Mouse (Mus musculus): Measurements from ENCODE around the gene Rccd1.

The Rccd1 gene

GRCm38 (mm10) chr7:80324043-80324815 lies at the start of gene Rccd1:
Gene Rccd1 (minus strand): TSS chr7:80324454.
- DNase-seq (ENCODE audit: low spot score) = peak; percentile 93

- DNase-seq (ENCODE audit: low spot score) = no peak
Observed at GRCm38 (mm10) chr7:80373850-80374249, 49.6 kb upstream of the Rccd1 start.

DNA sequence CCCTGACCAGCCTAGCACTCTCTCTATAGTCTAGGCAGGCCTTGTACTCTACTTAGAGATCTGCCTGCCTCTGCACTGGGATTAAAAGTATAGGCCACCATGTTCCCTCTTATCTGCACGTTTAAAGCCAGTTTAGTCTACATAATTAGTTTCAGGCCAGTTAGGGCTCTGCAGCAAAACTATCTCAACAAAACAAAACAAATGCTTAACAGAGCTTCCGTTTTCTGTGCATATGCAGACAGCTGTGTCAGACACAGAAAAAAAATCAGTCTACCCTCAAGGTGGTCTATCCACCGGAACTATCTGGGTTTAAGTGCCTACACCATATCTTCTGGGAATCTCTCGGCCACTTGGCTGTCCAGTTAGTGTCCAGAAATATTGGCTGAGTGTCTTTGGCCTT lies 49.1 kb upstream of the Rccd1 start:
- no peak for DNase-seq (ENCODE audit: low spot score)

DNA sequence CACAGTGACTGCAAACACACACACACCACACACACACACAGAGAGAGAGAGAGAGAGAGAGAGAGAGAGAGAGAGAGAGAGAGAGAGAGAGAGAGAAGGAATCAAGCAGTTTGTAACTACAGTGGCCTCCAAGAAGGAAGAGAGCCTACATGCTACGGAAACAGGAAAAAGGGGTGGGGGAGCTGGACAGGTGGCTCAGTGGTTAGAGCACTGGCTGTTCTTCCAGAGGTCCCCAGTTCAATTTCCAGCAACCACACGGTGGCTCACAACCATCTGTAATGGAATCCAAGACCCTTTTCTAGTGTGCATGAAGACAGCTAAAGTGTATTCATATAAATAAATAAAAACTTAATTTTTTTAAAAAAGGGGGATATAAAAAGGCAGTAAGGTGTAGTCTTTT lies 48.4 kb upstream of the Rccd1 start:
- no peak for DNase-seq (ENCODE audit: low spot score)

DNA sequence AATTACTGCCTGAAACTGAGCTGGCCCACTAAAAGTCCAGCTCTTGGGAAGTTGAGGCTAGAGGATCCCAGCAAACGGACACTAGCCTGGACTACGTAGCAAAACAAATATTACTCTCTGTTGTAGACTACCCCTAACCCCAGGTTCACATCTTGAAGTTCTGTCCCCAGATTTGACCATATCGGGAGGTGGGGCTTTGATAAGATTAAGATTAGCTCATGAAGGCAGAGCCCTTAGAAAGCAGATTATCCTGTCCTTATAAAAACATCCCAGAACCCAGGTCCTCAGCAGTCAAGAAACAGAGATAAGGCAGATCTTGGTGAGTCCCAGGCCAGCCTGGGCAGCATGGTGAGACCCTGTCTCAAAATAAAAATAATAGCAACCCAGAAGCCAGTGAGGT lies 47.9 kb upstream of the Rccd1 start:
- no peak for DNase-seq (ENCODE audit: low spot score)

DNA sequence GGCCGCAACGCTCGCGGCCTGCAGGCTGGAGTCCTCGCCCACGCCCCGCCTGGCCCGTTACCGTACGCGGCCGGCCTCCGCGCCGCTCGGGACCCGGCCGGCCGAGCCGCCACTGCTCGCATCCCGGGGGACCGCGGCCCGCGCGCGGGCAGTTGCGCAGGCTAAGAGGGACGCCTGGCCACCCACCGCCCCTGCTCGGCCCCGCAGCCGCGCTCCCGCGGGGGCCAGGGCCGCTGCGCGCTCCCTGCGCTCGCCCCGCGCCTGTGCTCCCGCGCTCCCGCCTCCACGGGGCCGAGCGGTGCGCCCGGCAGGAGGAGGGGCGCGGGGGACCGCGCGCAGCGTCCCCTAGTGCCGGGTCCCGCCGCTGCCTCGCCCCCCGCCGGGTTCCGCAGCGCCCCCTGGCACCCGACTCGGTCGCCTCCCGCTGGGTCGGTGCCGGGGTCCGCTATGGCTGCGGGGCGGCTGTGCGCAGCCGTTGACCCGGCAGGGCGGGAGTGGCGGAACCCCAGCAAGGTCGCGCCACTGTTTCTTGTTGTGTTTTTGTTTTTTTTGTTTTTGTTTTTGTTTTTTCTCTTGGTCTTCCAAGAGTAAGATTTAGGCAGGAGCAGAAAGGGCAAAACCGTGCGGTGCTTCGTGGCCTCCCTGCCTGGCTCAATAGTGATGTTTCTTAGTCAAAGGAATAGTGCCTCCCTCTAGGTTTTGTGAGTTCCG lies 46.9 kb upstream of the Rccd1 start, which contains the start of gene Man2a2:
Gene Man2a2 (minus strand): TSS at position 335 of the 711 bp plus-strand sequence.
- peak; percentile 76 for DNase-seq (ENCODE audit: low spot score)

- peak; percentile 87 for DNase-seq (ENCODE audit: low spot score)
Observed at GRCm38 (mm10) chr7:80370649-80371040, 46.4 kb upstream of the Rccd1 start.

GRCm38 (mm10) chr7:80369967-80370431 lies 45.7 kb upstream of the Rccd1 start:
- DNase-seq (ENCODE audit: low spot score) = no peak

DNA sequence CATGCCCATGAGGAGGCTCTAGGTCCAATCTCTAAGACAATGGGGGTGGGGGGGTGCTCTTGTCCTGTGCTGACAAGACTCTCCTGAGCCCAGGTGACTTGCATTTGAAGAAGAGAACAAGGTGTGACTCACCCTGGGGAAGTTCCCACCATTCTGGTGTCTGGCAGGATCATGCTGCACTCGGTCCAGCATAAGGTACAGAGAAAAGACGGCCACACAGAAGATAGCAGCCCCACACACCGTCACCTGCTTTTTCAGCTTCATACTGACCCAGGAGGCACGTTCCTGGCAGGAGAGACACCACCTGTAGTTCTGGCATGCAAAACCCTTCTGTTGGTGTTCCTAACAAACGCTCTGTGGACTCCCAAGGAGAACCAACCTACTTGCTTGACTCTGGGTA lies 45.2 kb upstream of the Rccd1 start:
- DNase-seq (ENCODE audit: low spot score) = no peak

DNA sequence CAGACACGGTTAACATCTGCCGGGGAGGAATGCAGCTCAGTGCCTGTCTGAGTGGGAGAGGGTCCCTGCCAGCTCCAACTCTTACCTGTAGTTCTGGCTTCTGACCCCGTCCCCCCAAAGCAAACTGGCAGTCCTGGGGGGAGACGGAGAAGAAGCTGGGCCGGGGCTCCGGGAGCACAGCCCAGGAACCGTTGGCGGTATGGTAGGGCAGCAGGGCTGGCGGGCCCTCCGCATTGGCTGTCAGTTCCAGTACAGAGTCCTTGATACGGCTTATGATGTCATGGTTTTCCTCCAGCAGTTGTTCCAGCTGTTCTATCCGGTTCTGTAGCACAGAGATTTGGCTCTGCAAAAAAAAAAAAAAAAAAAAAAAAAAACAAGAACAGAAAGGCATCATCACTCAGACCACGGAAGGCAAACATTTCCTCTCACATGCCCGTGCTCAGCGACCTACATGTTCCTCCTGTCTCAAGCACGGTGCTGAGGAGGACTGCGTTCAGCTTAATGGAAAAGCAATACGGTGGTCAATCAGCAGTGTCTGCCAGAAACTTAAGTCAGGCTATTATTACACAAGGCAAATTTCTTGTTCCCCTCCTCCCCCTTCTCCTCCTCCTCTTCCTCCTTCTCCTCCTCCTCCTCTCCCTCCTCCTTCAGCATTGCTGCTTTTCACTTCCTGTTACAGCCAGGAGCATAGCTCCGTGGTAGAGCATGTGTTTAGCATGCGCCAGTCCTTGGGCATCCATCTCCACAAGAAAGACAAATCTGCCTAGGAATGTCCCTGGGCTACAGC lies 44.6 kb upstream of the Rccd1 start:
- DNase-seq (ENCODE audit: low spot score) = no peak

- no peak for DNase-seq (ENCODE audit: low spot score)
Observed at GRCm38 (mm10) chr7:80368009-80368408, 43.8 kb upstream of the Rccd1 start.

DNA sequence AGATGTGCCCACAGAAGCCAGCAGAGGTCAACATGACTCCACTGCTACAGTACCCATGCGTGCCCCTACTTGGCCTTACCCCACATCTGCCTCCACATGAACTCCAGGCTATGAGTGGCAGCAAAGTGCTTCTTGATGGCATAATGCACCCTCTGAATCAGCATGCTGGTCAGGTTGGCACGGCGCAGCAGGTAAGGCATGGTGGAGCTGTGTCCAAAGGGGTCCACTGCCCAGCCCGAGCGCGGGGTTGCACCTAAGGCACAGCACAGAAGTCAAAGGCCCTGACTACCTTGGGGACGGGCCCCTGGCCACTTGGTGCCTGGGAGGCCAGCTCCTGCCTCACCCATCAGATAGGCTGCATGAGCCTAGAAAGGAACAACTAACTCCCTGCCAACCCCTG lies 43.0 kb upstream of the Rccd1 start:
- DNase-seq (ENCODE audit: low spot score) = no peak

- no peak for DNase-seq (ENCODE audit: low spot score)
Observed at GRCm38 (mm10) chr7:80365759-80366158, 41.5 kb upstream of the Rccd1 start.

- no peak for DNase-seq (ENCODE audit: low spot score)
Observed at GRCm38 (mm10) chr7:80360435-80360834, 36.2 kb upstream of the Rccd1 start.

DNA sequence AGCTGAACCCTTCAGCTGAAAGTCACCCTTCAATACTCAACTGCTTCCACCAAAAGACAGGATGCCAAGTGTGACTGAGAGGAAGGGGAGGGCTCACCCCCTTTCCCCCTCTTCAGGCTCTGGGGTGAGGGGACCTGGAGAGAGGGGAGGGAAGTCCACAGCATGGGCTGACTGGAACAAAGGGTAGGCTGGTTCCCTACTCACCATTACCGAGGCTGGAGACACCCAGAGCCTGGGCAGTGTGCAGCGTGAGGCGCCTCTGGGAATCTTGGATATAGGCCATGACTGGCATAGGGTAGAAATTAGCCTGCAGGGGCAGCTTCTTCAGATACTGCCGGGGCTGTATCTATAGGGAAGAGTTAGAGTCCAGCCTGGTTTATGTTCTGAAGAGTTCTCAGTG lies 33.8 kb upstream of the Rccd1 start:
- no peak for DNase-seq (ENCODE audit: low spot score)

GRCm38 (mm10) chr7:80357156-80357555 lies 32.9 kb upstream of the Rccd1 start:
- peak; percentile 82 for DNase-seq (ENCODE audit: low spot score)

- DNase-seq (ENCODE audit: low spot score) = no peak
Observed at GRCm38 (mm10) chr7:80356351-80356750, 32.1 kb upstream of the Rccd1 start.

DNA sequence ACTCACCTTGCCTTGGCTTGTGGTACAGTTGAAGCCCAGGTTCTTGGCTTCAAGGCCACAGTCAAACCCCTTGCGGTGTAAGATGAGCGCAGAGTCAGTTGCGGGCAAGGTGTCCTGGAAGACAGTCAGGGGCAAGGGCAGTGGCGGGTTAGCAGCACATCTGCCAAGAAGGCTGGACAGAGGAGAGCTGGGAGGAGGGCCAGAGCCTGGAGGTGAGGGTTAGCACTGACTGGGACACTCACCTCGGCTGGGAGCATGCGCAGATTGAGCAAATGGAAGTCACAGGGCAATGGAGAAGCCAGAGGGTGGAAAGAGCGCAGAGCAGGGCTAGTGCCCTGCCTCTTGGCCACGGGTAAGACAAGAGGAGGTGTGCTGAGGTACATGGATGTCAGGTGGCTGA lies 28.7 kb upstream of the Rccd1 start:
- DNase-seq (ENCODE audit: low spot score) = no peak

DNA sequence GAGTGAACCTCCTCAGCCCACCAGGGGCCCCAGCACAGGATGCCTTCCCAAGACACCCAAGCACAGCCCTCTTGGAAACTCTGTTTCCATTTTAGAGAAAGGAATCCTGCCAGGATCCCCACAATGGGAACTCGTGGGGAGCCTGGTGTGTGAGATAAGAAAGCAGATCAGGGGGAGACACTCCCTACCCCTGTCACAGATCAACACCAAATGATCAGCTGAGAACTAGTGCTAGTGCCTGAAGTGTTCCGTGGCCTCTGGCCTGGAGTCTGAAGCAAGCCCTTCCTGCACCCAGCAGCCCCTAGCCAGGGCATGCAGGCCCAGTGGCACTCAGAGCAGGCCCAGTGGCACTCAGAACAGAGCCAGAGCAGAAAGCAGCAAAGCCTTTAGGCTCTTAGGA lies 26.6 kb upstream of the Rccd1 start:
- no peak for DNase-seq (ENCODE audit: low spot score)

DNA sequence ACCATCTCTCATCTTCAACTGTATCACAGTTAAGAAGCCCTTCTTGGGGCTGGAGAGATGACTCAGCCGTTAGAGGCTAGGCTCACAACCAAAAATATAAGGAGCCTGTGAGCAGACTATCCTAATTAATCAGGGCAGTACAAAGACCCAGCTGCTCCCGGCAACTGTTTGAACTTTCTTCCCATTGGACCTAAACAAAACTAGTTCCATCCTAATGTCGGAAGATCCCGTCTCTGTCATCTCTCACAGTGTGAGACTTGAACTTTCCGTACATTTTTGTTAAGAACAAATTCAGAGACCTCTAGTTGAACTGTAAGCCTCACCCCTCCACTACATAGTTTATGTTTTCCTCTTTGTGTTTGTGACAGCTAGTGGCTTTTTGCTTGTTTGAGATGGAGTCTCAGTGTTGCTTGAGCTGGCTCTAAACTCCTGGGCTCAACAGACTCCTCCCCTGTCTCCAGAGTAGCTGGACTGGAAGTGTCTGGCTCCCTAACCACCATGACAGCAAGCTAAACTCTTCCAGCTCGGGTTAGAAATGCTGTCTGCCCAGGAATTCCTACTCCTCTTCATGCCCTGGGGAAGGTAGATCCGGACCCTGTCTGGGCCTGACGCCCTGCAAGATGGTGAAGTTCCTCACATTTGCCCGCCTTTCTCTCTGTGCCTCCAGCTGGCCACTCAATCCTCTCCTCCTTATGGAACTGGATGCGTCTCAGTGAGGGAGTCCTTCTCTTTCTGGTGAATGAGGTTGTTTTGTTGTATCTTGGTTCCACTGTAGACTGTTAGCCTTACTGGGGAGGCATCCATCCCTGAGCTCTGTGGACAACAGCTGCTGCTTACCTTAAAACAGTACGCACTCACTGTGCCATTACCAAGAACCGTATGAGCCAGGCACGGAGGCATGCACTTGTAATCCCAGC lies 23.7 kb upstream of the Rccd1 start:
- no peak for DNase-seq (ENCODE audit: low spot score)

GRCm38 (mm10) chr7:80346830-80347229 lies 22.6 kb upstream of the Rccd1 start:
- DNase-seq (ENCODE audit: low spot score) = no peak

DNA sequence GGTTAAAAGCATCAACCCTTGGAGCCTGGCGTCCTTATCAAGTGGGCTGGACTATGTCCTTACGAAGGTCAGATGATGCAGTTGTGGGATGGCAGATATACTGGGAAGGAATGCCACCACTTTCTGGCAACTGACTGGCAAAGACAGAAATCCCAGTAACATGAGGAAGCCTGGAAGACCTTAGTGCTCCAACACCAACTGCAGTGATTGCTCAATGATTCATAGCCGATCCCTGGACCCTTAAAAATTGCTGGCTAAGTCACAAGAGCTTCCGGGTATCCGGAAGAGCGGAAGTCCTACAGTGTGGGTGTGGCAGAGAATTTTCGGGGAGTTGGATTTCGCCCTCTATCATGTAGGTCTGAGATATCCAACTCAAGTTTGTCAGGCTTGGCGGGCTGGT lies 21.9 kb upstream of the Rccd1 start:
- no peak for DNase-seq (ENCODE audit: low spot score)
